Mouse (Mus musculus) limb, embryonic 12.5 days (tissue): ENCODE results near the gene Gse1. TPM values are rescaled to one million over a fixed set of nuclear protein-coding genes. Genes with fewer than 3 reads are reported as not detected.

Source experiments
- ATAC-seq: fragments of 200-750 bp; cut with Nextera tagmentation; 2 replicates; pipeline ENCODE4 v1.8.0; 2017; ENCODE audit warnings: low read depth, moderate TSS enrichment; ENCODE audit not compliant: insufficient number of reproducible peaks, insufficient read depth, low FRiP score, low TSS enrichment
- H3K27ac ChIP-seq: fragments of 300-500 bp; sonication (generic); 2 replicates; pipeline ENCODE4 v1.5.1; 2016; ENCODE audit warnings: mild to moderate bottlenecking, moderate library complexity
- H3K27me3 ChIP-seq: fragments of 300-500 bp; sonication (generic); 2 replicates; pipeline ENCODE4 v1.6.1; 2016; ENCODE audit warnings: mild to moderate bottlenecking, moderate library complexity
- H3K36me3 ChIP-seq: fragments of 300-500 bp; sonication (generic); 2 replicates; pipeline ENCODE4 v1.6.1; 2016; ENCODE audit warnings: mild to moderate bottlenecking, moderate library complexity
- H3K4me1 ChIP-seq: fragments of 300-500 bp; sonication (generic); replicated peaks from 2 replicates; pipeline ENCODE4 v1.6.1; 2016
- H3K4me2 ChIP-seq: fragments of 300-500 bp; sonication (generic); 2 replicates; pipeline ENCODE4 v1.6.1; 2016; ENCODE audit warnings: mild to moderate bottlenecking, moderate library complexity
- H3K4me3 ChIP-seq: fragments of 300-500 bp; sonication (generic); replicated peaks from 2 replicates; pipeline ENCODE4 v1.5.1; 2016; ENCODE audit warnings: mild to moderate bottlenecking
- H3K9ac ChIP-seq: fragments of 300-500 bp; sonication (generic); replicated peaks from 2 replicates; pipeline ENCODE4 v1.6.1; 2016; ENCODE audit warnings: mild to moderate bottlenecking, moderate library complexity
- H3K9me3 ChIP-seq: fragments of 300-500 bp; sonication (generic); 2 replicates; pipeline ENCODE4 v1.6.1; 2016; ENCODE audit warnings: mild to moderate bottlenecking, moderate library complexity
- WGBS: fragments of 180-500 bp; shearing (Covaris S2); methylation state at CpG from one replicate; pipeline ENCODE4 v1.1.7; 2016; 5-methylcytosine and 5-hydroxymethylcytosine counted together
- polyA plus RNA-seq: library from polyadenylated mRNA; unstranded; fragments of >200 nt; fragmentation: Nextera tagmentation; extraction: Ambion mirVana; gene quantifications from 2 replicates; pipeline ENCODE4 v1.2.1, GENCODE M21; 2016

Gene Gse1
- polyA plus RNA-seq, 1 experiment from 2014 or later = 9.1 TPM

- Histone ChIP-seq H3K4me1 (no peaks in the 10 kb centered on the region), H3K9me3 (peaks cover 10% of the 10 kb centered on the region; the same call in 1 of the 2 replicates), H3K27ac (no peak overlapping the region), H3K9ac (no peak overlapping the region), H3K4me2 (no peak overlapping the region), H3K36me3 (peaks cover 56% of the 10 kb centered on the region), H3K27me3 (no peaks in the 10 kb centered on the region), H3K4me3 (no peak overlapping the region)
- no peak for ATAC-seq
- WGBS = 94% methylated on average over 4 of the region's 4 CpGs
Measured at GRCm38 (mm10) chr8:120243222-120243621, 15.0 kb downstream of the Gse1 start.

- no peak overlapping the region for H3K27ac ChIP-seq
- no peak overlapping the region for H3K4me3 ChIP-seq
- 87% methylated on average over 5 of the region's 5 CpGs for WGBS
- no peaks in the 10 kb centered on the region for H3K4me1 ChIP-seq
- no peak for ATAC-seq
- no peak overlapping the region for H3K9ac ChIP-seq
- H3K4me2 ChIP-seq = no peak overlapping the region
- no peaks in the 10 kb centered on the region for H3K27me3 ChIP-seq
- H3K36me3 ChIP-seq = peaks cover 48% of the 10 kb centered on the region
- peaks cover 10% of the 10 kb centered on the region; the same call in 1 of the 2 replicates for H3K9me3 ChIP-seq
Measured at GRCm38 (mm10) chr8:120243916-120244451, 15.7 kb downstream of the Gse1 start.

DNA sequence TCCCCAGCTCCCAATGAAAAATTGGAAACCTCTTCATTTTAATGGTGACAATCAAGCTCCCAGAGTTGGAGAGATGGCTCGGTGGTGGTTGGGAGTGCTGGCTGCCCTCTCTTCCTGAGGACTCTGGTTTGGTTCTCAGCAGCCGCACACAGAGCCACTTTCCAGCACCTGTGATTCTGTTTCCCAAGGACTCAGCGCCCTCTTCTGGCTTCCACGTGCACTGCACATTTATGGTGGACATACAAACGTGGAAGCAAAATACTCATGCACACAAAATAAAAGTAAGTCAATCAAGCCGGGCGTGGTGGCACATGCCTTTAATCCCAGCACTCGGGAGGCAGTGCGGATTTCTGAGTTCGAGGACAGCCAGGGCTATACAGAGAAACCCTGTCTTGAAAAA is 16.3 kb downstream of the Gse1 start:
- Histone ChIP-seq H3K9ac (no peak overlapping the region), H3K4me1 (peaks cover 3% of the 10 kb centered on the region), H3K27me3 (no peaks in the 10 kb centered on the region), H3K27ac (no peak overlapping the region), H3K36me3 (peaks cover 42% of the 10 kb centered on the region), H3K9me3 (peaks cover 10% of the 10 kb centered on the region; the same call in 1 of the 2 replicates), H3K4me2 (no peak overlapping the region), H3K4me3 (no peak overlapping the region)
- ATAC-seq = no peak
- WGBS = 92% methylated on average over 10 of the region's 10 CpGs

DNA sequence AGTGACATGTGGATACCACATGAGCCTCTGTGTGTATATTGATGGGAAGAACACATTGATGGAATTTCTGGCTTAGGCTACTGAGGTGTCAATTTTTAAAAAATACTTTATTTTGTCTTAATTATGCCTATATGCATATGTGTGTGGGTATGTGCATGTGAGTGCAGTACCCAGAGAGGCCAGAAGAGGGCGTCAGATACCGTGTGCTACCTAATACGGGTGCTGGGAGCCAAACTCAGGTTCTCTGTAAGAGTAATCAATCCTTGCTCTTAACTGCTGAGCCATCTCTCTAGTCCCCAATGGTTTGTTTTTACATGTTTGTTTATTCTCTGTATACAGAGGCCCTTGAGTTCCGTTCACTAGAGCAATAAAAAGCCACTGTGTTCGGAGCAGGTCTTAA is 19.4 kb downstream of the Gse1 start:
- Histone ChIP-seq H3K9me3 (peaks cover 10% of the 10 kb centered on the region; the same call in 1 of the 2 replicates), H3K36me3 (peaks cover 30% of the 10 kb centered on the region), H3K4me1 (peaks cover 31% of the 10 kb centered on the region), H3K27ac (peak overlapping the region; percentile 50; the same call in 1 of the 2 replicates), H3K4me2 (no peak overlapping the region), H3K27me3 (no peaks in the 10 kb centered on the region), H3K4me3 (no peak overlapping the region), H3K9ac (no peak overlapping the region)
- ATAC-seq = 0 out of 2 replicates have a peak, but pooled peaks have one; percentile 33
- WGBS = 71% methylated on average over 5 of the region's 5 CpGs

- no peak for ATAC-seq
Measured at GRCm38 (mm10) chr8:120248031-120248430, 19.8 kb downstream of the Gse1 start.

DNA sequence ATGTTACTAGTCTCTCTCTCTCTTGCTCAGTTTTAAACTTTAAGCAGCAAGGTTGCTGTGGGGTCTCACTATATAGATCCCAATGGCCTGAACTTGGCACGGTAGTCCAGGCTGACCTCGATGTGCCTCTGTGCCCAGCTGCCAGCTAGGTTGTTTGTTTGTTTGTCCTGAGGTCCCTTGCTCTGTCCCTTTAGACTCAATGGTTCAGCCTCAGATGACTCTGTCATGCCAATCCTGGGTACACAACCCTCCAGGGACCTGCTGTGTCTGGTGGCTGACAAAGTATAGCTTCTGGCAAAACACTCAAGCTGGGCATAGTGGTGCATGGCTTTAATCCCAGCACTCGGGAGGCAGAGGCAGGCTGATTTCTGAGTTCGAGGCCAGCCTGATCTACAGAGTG is 20.2 kb downstream of the Gse1 start:
- peaks cover 30% of the 10 kb centered on the region for H3K36me3 ChIP-seq
- WGBS = 87% methylated on average over 4 of the region's 4 CpGs
- H3K27ac ChIP-seq = peak overlapping the region; percentile 50
- no peak overlapping the region for H3K9ac ChIP-seq
- H3K27me3 ChIP-seq = no peaks in the 10 kb centered on the region
- peaks cover 10% of the 10 kb centered on the region; the same call in 1 of the 2 replicates for H3K9me3 ChIP-seq
- H3K4me1 ChIP-seq = peaks cover 33% of the 10 kb centered on the region
- H3K4me2 ChIP-seq = no peak overlapping the region
- H3K4me3 ChIP-seq = no peak overlapping the region
- no peak for ATAC-seq

More at GRCm38 (mm10) chr8:120248031-120248430, 19.8 kb downstream of the Gse1 start:
- H3K4me1 ChIP-seq = peaks cover 32% of the 10 kb centered on the region
- peak overlapping the region; percentile 50 for H3K27ac ChIP-seq
- WGBS = 69% methylated on average over 7 of the region's 7 CpGs
- peaks cover 30% of the 10 kb centered on the region for H3K36me3 ChIP-seq
- no peak overlapping the region for H3K4me3 ChIP-seq
- no peak overlapping the region for H3K4me2 ChIP-seq
- peaks cover 10% of the 10 kb centered on the region; the same call in 1 of the 2 replicates for H3K9me3 ChIP-seq
- no peaks in the 10 kb centered on the region for H3K27me3 ChIP-seq
- no peak overlapping the region for H3K9ac ChIP-seq

DNA sequence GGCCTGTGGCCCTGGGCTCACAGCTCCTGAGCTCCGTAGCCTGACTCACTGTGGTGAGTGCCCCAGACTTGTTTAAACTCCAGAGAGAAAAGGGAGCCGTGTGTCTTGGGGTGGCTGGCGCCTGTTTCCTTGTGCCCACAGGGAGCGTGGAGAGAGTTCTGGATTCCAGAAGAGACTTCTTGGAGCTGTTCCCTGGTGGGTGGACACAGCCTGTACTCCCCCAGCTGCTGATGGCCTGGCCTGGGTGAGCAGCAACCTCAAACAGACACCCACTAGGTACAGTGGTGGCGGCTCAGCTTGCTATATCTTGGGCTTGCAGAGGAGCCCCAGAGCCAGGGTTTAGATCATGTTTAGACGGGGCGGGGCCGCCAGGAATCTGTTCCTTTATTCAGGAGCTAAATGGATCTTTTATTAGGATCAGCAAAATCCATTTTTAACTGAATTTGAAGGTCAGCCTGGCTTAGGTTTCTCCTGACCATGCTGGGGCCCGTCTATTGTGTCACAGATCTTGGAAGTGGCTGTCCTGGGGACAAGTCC is 21.6 kb downstream of the Gse1 start:
- Histone ChIP-seq H3K27ac (peak overlapping the region; percentile 29; the same call in 1 of the 2 replicates), H3K9ac (no peak overlapping the region), H3K36me3 (peaks cover 16% of the 10 kb centered on the region; the same call in 1 of the 2 replicates), H3K9me3 (0 out of 2 replicates have a peak, but pooled peaks cover 4% of the 10 kb centered on the region), H3K4me3 (no peak overlapping the region), H3K4me2 (no peak overlapping the region), H3K27me3 (no peaks in the 10 kb centered on the region), H3K4me1 (peaks cover 47% of the 10 kb centered on the region)
- no peak for ATAC-seq
- WGBS = 80% methylated on average over 9 of the region's 9 CpGs

DNA sequence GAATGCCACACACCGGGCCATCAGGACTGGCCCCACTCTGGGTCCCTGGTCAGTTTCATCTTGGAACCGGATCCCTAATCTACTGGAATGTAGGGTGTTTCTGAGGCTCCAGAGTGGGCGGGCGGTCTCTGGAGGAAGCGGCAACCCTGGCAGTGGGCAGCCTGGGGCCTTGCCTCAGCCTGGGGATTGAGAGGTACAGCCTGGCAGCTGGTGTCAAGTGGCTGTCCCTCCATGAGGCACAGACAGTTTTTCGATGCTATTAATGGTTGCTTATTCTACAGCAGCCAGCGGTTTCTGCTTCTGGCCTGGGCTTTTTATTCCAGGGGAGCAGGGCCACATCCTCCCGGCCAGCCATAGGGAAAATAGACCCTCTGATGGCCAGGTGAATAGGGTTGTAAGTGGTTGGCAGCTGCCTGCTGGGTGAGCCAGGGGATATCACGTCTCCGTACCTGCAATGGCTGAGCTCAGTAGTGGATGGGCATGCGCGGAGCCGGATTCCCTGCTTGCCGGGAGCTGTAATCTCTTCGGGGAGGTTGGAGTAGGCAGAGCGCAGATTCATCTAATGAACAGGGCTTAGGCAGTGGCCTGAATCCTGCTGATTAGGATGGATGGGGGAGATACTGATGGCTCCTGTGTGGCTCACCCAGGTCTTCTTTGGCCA is 22.6 kb downstream of the Gse1 start:
- peaks cover 57% of the 10 kb centered on the region for H3K4me1 ChIP-seq
- whole genome bisulfite sequencing = 74% methylated on average over 16 of the region's 16 CpGs

DNA sequence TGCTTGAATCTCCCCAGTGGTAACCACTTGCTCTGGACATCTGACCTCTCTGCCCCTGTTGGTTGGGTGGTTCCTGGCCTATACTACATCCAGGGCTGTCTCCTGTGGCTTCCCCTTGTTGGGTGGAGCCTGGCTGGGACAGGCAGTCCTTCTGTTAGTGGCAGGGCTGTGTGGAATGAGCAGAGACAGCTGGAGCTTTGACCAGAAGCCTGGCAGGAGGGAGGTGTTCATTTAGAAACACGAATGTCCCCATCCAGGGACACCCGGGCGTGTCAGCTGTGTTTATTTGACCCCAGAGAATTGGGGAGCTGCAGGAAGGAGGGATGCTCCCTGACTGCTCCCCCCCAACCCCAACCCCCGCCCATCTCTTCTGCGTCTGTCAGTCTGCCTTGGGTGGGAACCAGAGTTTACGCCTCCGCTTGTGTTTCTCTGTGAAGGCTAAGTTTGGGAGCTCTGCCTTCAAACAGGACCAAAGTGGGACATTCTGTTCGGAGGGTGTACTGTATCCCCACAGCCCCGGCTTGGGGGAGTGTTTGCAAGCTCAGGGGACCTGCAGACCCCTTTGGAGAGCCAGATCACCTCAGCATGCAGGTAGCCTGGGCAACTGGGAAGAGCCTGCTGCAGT is 23.3 kb downstream of the Gse1 start:
- H3K4me2 ChIP-seq = no peak overlapping the region
- no peaks in the 10 kb centered on the region for H3K27me3 ChIP-seq
- WGBS = 68% methylated on average over 9 of the region's 9 CpGs
- no peak overlapping the region for H3K4me3 ChIP-seq
- H3K36me3 ChIP-seq = peaks cover 11% of the 10 kb centered on the region; the same call in 1 of the 2 replicates
- no peak overlapping the region for H3K9ac ChIP-seq
- no peak for ATAC-seq
- peaks cover 63% of the 10 kb centered on the region for H3K4me1 ChIP-seq
- 0 out of 2 replicates have a peak, but pooled peaks cover 4% of the 10 kb centered on the region for H3K9me3 ChIP-seq
- peak overlapping the region; percentile 59 for H3K27ac ChIP-seq

More for the DNA sequence above, 22.6 kb downstream of the Gse1 start:
- H3K9me3 ChIP-seq = 0 out of 2 replicates have a peak, but pooled peaks cover 4% of the 10 kb centered on the region
- peak overlapping the region; percentile 59 for H3K27ac ChIP-seq
- H3K9ac ChIP-seq = no peak overlapping the region
- H3K36me3 ChIP-seq = peaks cover 16% of the 10 kb centered on the region; the same call in 1 of the 2 replicates
- no peak overlapping the region for H3K4me3 ChIP-seq
- H3K27me3 ChIP-seq = no peaks in the 10 kb centered on the region
- no peak for ATAC-seq
- H3K4me2 ChIP-seq = no peak overlapping the region

DNA sequence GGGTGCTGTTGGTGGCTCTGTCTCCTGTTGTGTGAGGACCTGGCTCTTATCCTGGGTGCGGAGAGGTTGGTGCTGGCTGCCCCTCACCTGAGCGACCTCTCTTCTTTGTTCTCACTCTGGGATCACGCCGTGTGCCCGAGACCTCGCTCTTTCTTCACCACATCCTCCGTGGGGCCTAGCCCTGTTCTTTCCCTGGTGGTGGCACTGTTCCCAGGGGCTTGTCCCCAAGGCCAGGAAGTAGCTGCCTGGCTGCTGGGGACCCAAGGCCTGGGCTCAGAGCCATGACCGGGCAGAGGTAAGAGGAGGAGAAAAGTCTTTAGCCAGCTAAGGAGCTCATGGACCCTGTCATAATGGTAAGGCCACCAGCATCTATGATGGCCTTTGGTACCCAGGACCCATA is 25.4 kb downstream of the Gse1 start:
- Histone ChIP-seq H3K9me3 (no peaks in the 10 kb centered on the region), H3K4me3 (no peak overlapping the region), H3K9ac (peak overlapping the region; percentile 42; the same call in 1 of the 2 replicates), H3K4me1 (peaks cover 82% of the 10 kb centered on the region), H3K4me2 (no peak overlapping the region), H3K36me3 (0 out of 2 replicates have a peak, but pooled peaks cover 3% of the 10 kb centered on the region), H3K27me3 (no peaks in the 10 kb centered on the region), H3K27ac (no peak overlapping the region)
- WGBS = 83% methylated on average over 8 of the region's 8 CpGs
- ATAC-seq = no peak
